Mouse (Mus musculus) lung, embryonic 14.5 days (tissue): ENCODE results near the gene Ttll5. TPM values are rescaled to one million over a fixed set of nuclear protein-coding genes. Genes with fewer than 3 reads are reported as not detected.

ENCODE experiments used
- ATAC-seq: fragments of 200-750 bp; cut with Nextera tagmentation; 2 replicates; pipeline ENCODE4 v1.8.0; 2017; ENCODE audit warnings: mild to moderate bottlenecking, moderate TSS enrichment, moderate library complexity; ENCODE audit not compliant: insufficient read depth
- DNase-seq: peaks from one replicate; pipeline ENCODE4 v3.0.0-alpha.2; 2015
- H3K27ac ChIP-seq: fragments of 300-500 bp; sonication (generic); 2 replicates; pipeline ENCODE4 v1.5.1; 2014; ENCODE audit warnings: low read depth, mild to moderate bottlenecking, moderate library complexity
- H3K27me3 ChIP-seq: fragments of 300-500 bp; sonication (generic); 2 replicates; pipeline ENCODE4 v1.6.1; 2014; ENCODE audit warnings: low read length, control low read depth; ENCODE audit not compliant: insufficient read depth
- H3K36me3 ChIP-seq: fragments of 300-500 bp; sonication (generic); 2 replicates; pipeline ENCODE4 v1.6.1; 2014; ENCODE audit warnings: control low read depth; ENCODE audit not compliant: insufficient read depth
- H3K4me1 ChIP-seq: fragments of 300-500 bp; sonication (generic); 2 replicates; pipeline ENCODE4 v1.6.1; 2014; ENCODE audit warnings: antibody characterized with exemption, control low read depth; ENCODE audit not compliant: insufficient read depth
- H3K4me2 ChIP-seq: fragments of 300-500 bp; sonication (generic); 2 replicates; pipeline ENCODE4 v1.6.1; 2014; ENCODE audit warnings: mild to moderate bottlenecking
- H3K4me3 ChIP-seq: fragments of 300-500 bp; sonication (generic); 2 replicates; pipeline ENCODE4 v1.5.1; 2014; ENCODE audit warnings: low read depth, low read length
- H3K9ac ChIP-seq: fragments of 300-500 bp; sonication (generic); 2 replicates; pipeline ENCODE4 v1.6.1; 2014
- H3K9me3 ChIP-seq: fragments of 300-500 bp; sonication (generic); 2 replicates; pipeline ENCODE4 v1.6.1; 2016; ENCODE audit warnings: low read depth, low read length, control low read depth
- CTCF ChIP-seq: IDR thresholded peaks from 2 replicates; pipeline ENCODE4 v1.5.1; 2016; ENCODE audit warnings: antibody characterized with exemption, low read depth
- WGBS: fragments of 180-500 bp; shearing (Covaris S2); extraction: QIAGEN DNeasy Blood & Tissue Kit; methylation state at CpG from one replicate; pipeline ENCODE4 v1.1.7; 2014; 5-methylcytosine and 5-hydroxymethylcytosine counted together
- polyA plus RNA-seq: library from polyadenylated mRNA; unstranded; fragments of >200 nt; fragmentation: Nextera tagmentation; extraction: Ambion mirVana; gene quantifications from 2 replicates; pipeline ENCODE4 v1.2.1, GENCODE M21; 2014

Ttll5 gene
- polyA plus RNA-seq, 1 experiment from 2014 or later, result 21.3 TPM

DNA sequence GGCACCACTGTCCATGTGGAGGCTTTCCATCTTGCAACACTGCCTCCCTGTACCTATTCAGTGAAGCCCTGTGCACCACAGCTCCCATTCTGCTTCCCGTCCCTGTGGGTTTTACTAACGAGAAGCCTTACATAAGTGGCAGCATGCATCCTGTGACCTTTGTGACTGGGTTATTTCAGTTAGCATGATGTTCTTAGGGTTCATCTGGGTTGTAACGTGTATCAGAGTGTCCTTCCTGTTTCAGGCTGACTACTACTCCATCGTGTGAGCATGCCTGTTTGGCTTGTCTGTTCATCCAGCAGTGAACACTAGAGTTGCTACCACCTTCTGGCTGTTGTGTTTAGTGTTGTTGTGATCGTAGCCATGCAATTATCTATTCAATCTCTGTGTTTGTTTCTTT lies 221.7 kb downstream of the Ttll5 start:
- WGBS, result 71% methylated on average over 5 of the region's 5 CpGs
- Histone ChIP-seq H3K27me3 (no peaks in the 10 kb centered on the region), H3K36me3 (no peaks in the 10 kb centered on the region), H3K4me3 (no peak overlapping the region), H3K9me3 (peaks cover 6% of the 10 kb centered on the region; the same call in 1 of the 2 replicates), H3K27ac (no peak overlapping the region), H3K9ac (no peak overlapping the region), H3K4me2 (no peak overlapping the region), H3K4me1 (no peaks in the 10 kb centered on the region)
- no peak for DNase-seq
- ATAC-seq, result no peak
- no peak for TF ChIP-seq CTCF

DNA sequence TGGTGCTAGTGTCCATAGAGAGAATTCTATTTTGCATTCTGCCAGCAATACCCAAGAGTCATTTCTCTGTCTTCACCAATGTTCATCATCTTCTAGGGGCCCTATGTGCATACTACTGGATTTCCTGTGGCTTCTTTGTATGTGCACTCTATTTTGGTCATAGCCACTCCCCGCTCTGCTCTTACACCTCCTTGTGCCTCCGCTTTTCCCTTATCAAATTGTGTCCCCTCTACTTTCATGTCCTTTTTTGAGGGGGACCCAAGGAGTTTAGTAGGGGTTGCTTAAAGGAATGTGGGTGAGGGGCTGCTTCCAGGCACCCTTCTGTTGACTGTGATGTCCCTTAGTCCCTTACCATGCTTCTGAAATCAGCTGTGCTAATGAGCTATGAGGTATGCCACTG lies 222.3 kb downstream of the Ttll5 start:
- no peak for ATAC-seq
- Histone ChIP-seq H3K27ac (no peak overlapping the region), H3K4me1 (no peaks in the 10 kb centered on the region), H3K27me3 (no peaks in the 10 kb centered on the region), H3K9ac (no peak overlapping the region), H3K36me3 (no peaks in the 10 kb centered on the region), H3K4me2 (no peak overlapping the region), H3K4me3 (no peak overlapping the region), H3K9me3 (peaks cover 6% of the 10 kb centered on the region; the same call in 1 of the 2 replicates)
- WGBS, result 96% methylated on average over 2 of the region's 2 CpGs
- no peak for TF ChIP-seq CTCF
- no peak for DNase-seq

DNA sequence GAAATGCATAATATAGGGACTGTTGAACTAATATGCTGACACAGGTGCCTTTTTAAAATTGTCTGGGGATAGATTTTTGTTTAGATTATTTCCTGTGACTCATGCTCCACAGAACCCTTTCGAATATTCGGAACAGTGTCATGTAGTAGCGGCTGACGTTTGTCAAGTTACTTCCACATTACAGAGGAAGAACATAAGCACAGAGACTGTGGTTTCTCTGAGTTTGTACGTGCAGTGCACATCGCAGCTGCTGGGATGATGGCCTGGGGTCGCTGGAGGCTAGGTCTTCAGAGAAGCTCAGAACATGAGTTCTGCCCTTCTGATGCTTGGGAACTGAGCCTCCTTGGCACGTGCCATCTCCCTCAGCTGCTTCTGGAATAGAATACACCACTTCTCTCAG lies 222.9 kb downstream of the Ttll5 start:
- H3K4me1 ChIP-seq, result no peaks in the 10 kb centered on the region
- no peak overlapping the region for H3K4me3 ChIP-seq
- no peak overlapping the region for H3K9ac ChIP-seq
- no peaks in the 10 kb centered on the region for H3K27me3 ChIP-seq
- H3K27ac ChIP-seq, result no peak overlapping the region
- no peak for TF ChIP-seq CTCF
- H3K36me3 ChIP-seq, result no peaks in the 10 kb centered on the region
- ATAC-seq (no peak), DNase-seq (no peak)
- WGBS, result 67% methylated on average over 8 of the region's 8 CpGs
- H3K4me2 ChIP-seq, result no peak overlapping the region
- peaks cover 6% of the 10 kb centered on the region; the same call in 1 of the 2 replicates for H3K9me3 ChIP-seq

DNA sequence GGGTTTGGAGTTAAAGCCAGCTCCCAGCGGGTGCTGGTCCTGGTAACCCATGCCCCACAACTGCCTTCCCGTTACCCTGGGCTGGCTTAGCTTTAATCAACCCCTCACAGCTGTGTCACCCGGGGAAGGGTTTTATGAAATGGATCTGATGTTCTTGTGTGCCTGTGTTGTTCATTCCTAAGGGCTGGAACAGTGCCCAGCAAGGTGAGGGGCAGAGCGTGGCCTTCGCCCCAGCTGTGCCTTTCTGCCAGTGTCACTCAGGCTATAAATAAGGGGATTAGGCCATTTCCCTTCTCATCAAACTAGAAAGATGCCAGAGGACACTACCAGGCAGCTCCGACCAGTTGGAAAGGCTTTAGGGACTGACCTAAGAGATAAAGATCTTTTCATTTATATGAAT lies 225.4 kb downstream of the Ttll5 start:
- no peak overlapping the region for H3K4me3 ChIP-seq
- ATAC-seq, result no peak
- H3K27ac ChIP-seq, result no peak overlapping the region
- no peaks in the 10 kb centered on the region for H3K27me3 ChIP-seq
- no peak overlapping the region for H3K4me2 ChIP-seq
- no peaks in the 10 kb centered on the region for H3K36me3 ChIP-seq
- no peaks in the 10 kb centered on the region for H3K4me1 ChIP-seq
- DNase-seq, result no peak
- no peaks in the 10 kb centered on the region for H3K9me3 ChIP-seq
- TF ChIP-seq CTCF, result no peak
- 79% methylated on average over 6 of the region's 6 CpGs for WGBS
- H3K9ac ChIP-seq, result no peak overlapping the region

DNA sequence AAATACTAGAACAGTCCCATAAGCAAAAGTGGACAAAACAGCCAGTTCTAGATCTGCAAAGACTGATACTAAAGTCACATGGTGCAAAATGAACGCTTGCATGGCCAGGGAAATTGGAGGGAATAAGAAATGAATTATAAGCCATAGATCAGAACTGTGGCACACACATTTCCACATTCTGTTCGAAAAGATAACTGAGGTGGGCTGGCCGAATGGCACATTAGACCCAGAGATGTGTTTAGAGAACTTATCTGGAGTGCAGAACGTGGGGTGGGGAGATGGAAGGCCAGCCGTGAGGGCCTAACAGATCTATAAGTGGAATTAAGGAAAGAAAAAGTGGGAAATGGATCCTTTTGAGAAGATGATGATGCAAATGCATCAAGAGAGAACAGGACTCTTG lies 227.0 kb downstream of the Ttll5 start:
- H3K36me3 ChIP-seq, result peaks cover 9% of the 10 kb centered on the region; the same call in 1 of the 2 replicates
- no peak for ATAC-seq
- no peak overlapping the region for H3K9ac ChIP-seq
- WGBS, result 73% methylated on average over 5 of the region's 5 CpGs
- H3K4me1 ChIP-seq, result no peaks in the 10 kb centered on the region
- DNase-seq, result no peak
- H3K27me3 ChIP-seq, result no peaks in the 10 kb centered on the region
- H3K4me2 ChIP-seq, result no peak overlapping the region
- no peak overlapping the region for H3K4me3 ChIP-seq
- no peak for TF ChIP-seq CTCF
- H3K27ac ChIP-seq, result no peak overlapping the region
- H3K9me3 ChIP-seq, result no peaks in the 10 kb centered on the region

DNA sequence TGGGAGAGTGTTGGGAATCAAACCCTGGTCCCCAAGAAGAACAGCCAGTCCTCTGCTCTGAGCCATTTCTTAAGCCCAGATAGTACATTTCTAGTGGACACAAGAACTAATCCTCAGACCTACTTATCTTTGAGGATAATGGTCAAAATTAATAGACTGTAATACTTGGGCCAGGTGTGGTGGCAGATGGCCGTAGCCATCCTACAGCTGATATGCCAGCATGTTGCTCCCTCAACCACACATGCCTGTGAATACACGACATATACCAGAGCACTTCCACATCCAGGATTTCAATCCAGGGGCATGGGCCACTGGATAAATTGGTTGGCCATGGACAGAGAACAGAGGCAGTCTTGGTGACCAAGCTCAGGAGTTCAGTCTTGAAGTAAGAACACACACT lies 230.8 kb downstream of the Ttll5 start:
- no peak for ATAC-seq
- no peak overlapping the region for H3K4me3 ChIP-seq

DNA sequence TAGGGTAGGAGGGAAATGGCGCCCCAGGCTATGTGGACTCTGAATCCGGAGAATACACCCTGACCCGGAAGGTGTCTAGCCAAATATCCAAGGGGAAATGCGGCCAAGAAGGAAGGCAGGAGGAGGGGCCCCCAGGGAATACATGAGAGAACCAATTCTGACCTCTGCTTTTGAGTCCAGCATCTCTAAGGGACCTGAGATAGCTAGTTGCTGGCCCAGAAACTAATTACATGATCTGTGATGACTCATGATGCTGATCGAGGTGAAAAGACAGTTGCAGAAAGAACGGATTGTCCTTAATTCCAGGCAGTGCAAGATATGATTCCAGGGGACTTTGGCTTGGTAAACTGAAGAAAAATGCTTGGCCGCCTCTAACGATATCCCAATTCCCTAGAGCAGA lies 232.5 kb downstream of the Ttll5 start:
- Histone ChIP-seq H3K9me3 (no peaks in the 10 kb centered on the region), H3K36me3 (peaks cover 46% of the 10 kb centered on the region), H3K4me2 (no peak overlapping the region), H3K27ac (no peak overlapping the region), H3K4me3 (no peak overlapping the region), H3K4me1 (no peaks in the 10 kb centered on the region), H3K27me3 (no peaks in the 10 kb centered on the region), H3K9ac (no peak overlapping the region)
- DNase-seq (no peak), ATAC-seq (no peak)
- WGBS, result 87% methylated on average over 8 of the region's 8 CpGs
- no peak for TF ChIP-seq CTCF

More for the DNA sequence above, 230.8 kb downstream of the Ttll5 start:
- Histone ChIP-seq H3K4me2 (no peak overlapping the region), H3K27me3 (no peaks in the 10 kb centered on the region), H3K4me1 (no peaks in the 10 kb centered on the region), H3K36me3 (peaks cover 36% of the 10 kb centered on the region; the same call in 1 of the 2 replicates), H3K27ac (no peak overlapping the region), H3K9me3 (no peaks in the 10 kb centered on the region), H3K9ac (no peak overlapping the region)
- DNase-seq, result no peak
- 98% methylated on average over 2 of the region's 2 CpGs for WGBS
- no peak for TF ChIP-seq CTCF

DNA sequence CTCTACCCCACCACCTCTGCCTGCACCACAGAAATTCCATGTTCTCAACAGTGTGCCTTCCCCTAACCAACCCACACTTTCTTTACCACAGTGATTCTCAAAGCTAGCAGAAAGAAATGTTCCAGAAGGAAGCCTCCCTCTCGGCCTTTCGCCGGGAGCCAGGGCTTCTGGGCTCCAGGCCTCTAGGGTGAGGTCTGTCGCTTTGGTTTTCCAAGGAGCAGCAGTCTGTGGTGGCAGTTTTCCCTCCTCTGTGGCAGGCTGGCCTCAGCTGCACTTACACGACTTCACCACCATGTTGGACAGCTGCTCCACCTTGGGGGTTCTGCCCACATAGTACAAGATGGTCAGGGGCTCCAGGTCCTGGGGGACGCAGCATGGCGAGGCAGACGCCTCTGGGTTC lies 233.1 kb downstream of the Ttll5 start:
- Histone ChIP-seq H3K27me3 (no peaks in the 10 kb centered on the region), H3K9me3 (no peaks in the 10 kb centered on the region), H3K4me1 (no peaks in the 10 kb centered on the region), H3K4me3 (no peak overlapping the region), H3K27ac (no peak overlapping the region), H3K4me2 (no peak overlapping the region), H3K9ac (no peak overlapping the region), H3K36me3 (peaks cover 51% of the 10 kb centered on the region)
- WGBS, result 82% methylated on average over 8 of the region's 8 CpGs
- no peak for TF ChIP-seq CTCF
- DNase-seq (no peak), ATAC-seq (no peak)
